Mouse (Mus musculus): Measurements from ENCODE around the gene Denr.

The Denr gene

DNA sequence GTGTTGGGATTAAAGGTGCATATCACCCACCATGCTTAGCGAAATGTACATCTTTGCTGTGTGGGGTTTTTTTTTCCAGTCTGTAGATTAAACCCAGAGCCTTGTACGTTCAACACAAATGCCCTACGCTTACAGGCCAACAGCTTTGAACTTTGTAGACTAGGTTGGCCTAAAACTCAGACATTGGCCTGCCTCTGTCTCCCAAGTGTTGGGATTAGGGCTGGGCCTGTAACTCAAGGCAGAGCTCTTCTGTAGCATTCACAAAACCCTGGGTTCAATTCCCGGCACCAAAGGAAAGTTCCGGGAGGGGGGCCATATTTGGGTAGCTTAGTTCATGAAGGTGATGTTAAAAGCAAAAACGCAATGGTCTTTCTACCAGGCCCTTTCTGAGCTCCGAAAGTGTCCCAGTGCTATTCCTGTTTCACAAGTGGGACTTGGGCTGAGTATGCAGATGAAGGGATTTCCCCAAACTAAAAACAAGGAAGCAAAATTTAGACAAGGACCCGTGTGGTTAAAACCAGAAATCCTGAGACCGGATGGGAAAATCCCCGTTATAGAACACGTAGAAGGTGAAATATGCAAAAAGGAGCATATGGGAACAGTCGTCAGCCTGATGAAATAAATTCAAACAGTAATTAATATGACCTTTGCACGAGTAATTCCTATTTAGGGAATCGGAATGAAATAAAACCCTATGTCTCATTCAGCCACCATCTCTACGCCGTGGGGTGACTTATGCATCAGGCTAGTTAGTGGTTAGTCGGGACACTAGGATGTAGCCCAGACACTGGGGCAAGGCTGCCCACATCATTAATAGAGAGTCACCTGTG, 614 bp upstream of the Denr start:
- no peak for DNase-seq (ENCODE audit: low read depth, low spot score)

DNA sequence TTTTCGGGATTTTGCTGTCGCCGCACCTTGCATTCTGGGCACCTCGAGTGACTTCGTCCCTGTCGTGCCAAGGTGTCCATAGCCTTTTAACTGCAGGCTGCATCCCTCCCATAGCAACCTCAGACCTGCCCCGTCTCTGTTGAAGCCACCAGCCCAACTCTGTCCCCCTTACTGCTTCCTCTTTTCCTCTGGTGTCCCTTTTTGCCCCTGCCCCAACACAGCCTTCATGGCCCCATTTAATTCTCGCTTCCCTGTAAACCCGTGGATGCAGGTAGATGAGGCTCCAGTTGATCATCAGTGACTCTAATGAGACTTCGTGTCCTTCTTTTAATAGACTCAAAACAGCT, 629 bp downstream of the Denr start:
- no peak for DNase-seq (ENCODE audit: low read depth, low spot score)

DNA sequence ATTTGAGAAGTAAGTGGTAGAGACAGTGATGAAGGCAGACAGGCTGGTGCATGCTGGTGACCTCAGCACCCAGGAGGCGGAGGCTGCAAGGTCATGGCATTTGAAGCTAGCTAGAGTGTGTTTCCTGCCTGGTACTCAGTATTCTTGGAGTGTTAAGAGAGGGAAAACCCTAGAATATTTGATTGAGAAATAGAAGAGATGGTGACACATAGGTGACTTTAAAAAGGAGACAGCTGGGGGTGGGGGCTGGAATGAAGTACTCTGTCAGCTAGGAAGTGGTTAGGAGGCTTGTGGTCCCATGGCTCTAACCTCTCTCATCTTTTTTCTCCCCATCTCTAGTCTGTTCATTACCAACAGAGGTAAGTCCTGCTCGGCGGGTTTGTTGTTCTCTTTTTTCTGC, 7.9 kb downstream of the Denr start:
- peak; percentile 65 for DNase-seq (ENCODE audit: low read depth, low spot score)

DNA sequence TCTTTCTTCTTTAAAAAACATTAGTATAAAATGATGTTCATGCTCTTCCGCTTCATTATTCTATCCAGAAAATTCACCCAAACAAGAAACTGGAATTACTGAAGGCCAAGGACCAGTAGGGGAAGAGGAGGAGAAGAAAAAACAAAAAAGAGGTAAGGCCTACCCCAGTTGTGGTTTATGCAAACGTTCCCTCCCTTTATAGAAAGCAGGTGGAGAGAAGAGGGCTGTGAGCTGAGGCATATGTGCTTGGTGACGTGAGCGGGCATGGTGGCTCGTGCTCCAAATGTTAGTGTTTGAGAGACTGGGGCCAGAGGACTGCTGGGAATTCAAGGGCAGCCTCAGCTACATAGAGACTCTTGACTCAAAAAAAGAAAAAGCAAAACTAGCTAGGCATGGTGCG, 15.1 kb downstream of the Denr start:
- no peak for DNase-seq (ENCODE audit: low read depth, low spot score)

DNA sequence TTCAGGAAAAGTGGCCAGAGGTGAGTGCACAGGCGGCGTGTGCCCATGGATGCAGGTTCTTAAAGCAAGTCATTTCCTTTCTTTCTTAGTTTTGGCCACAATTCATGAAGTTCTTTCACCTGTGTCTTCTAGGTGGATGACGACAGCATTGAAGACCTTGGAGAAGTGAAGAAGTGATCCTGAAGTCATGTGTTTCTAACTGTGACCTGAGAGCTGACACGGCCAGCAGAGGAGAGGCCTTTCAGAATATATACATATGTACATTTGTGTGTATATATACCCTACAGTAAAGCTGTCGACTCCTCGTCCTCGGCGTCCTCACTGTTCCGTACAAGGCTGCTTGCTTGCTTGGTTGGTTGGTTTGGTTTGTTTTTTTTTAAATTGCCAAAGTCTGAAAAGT, 20.1 kb downstream of the Denr start, which contains the start of gene Gm43518:
Gene Gm43518 (plus strand): TSS at position 301 of the 400 bp plus-strand sequence.
- no peak for DNase-seq (ENCODE audit: low read depth, low spot score)

DNA sequence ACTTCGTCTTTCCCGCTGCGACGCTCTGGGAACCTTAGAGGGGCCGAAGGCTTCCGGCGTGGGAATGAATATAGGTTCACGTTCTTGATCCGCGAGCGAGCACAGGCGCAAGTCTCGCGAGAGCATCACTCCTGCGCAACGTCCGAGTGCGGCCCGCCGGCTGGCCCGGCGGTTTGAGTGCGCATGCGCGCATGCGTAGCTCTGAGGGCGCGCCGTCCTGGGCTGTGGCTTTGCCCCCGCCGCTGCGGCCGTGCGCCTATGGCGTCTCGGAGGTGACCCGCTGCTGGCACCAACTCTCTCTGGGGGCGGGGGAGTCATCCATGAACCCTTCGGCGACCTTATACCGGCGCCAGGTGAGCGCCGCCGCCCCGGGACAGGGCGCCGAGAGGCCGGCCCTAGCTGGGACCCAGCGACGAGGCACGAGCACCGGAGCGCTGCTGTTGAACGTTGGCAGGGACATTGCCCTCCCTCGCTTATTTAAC, 23.6 kb downstream of the Denr start, which contains the start of gene Ccdc62:
Gene Ccdc62 (plus strand): TSS at position 172 of the 482 bp plus-strand sequence.
- DNase-seq (ENCODE audit: low read depth, low spot score), result peak; percentile 97

DNA sequence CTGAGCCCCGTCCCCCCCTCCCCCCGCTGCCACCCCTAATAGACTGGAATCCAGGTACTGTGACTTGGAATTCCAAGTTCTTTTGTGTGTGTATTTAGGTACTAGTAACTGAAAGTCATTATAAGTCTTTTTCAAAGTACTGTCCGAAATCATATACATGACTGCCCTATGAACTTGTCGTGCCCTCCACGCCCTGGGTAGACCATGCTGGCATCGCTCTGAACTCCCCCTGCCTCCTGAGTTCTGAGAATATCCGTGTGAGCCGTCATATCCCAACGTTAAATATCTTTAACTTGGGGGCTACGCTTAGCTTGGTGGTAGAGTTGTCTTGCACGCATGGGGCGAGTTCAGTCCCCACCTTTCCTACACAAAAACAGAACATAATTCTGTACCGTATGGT, 24.2 kb downstream of the Denr start:
- DNase-seq (ENCODE audit: low read depth, low spot score), result no peak

DNA sequence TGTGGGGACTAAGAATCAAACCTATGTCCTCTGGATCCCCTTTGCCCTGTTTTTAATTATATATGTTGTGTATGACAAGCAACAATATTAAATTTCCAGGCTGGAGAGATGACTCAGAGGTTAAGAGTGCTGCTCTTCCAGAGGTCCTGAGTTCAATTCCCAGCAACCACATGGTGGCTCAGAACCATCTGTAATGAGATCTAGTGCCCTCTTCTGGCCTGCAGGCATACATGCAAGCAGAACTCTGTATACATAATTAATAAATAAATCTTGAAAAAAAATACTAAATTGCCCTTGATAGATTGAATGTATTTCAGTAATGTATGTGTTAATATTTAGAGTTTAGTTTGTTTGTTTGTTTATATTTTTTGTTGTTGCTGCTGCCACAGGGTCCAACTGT, 26.0 kb downstream of the Denr start:
- no peak for DNase-seq (ENCODE audit: low read depth, low spot score)

DNA sequence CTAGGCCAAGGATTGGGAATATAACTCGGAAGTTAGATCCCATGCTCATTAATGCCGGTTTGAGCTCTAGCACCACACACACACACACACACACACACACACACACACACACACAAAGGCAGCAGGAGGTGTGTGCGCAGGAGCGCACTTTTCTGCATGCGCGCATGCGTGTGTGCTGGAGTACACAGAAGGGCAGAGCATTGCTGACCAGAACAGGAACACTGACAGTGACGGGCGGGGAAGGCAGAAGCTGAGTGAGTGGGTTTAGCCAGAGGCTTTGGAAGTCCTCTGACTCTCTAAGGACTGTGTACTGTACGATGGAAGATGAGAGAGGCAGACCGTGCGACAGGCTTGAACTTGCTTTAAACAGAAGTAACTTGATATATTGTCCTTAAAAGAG, 26.6 kb downstream of the Denr start:
- DNase-seq (ENCODE audit: low read depth, low spot score), result no peak

DNA sequence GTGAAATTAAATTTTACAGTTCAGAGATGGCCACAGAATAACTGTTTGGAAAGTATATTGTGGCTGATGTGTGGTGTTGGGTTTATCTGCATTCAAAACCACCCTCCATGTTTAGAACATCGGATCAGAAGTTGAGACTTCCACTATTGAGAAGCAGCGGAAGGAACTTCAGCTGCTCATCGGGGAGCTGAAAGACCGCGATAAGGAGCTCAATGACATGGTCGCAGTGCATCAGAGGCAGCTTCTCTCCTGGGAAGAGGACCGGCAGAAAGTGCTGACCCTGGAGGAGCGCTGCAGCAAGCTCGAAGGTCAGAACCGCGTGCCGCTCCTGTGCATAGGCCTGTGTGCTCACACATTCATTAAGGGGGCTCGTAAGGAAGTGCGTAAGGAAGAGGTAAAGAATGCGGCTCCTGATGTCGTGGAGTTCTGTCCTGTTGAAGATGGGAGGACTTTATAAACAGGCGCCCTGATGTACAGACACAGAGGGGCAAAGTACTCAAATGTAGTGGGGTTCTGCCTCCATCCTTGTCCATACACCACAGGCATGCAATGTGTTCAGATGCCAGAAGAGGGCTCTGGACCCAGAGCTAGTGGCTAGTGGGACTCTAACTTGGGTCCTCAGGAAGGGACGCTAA, 27.1 kb downstream of the Denr start:
- no peak for DNase-seq (ENCODE audit: low read depth, low spot score)

DNA sequence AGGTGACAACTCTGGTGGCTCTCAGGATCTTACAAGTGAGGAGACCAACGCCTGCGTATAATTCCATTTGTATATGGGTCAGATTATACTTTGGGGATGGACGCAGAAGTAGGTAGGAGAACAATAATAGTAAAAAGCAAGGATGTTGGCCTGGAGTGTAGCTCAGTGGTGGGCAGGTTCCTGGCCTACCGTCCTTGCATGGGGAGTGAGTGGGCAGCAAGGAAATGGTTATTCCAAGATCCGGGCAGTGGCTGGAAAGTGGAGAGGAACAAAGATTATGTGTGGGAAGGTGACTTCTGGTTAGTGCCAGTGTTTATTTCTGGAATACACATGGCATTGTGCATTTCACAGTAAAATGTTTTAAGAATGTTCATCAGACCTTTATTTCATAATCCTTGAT, 29.0 kb downstream of the Denr start:
- no peak for DNase-seq (ENCODE audit: low read depth, low spot score)

DNA sequence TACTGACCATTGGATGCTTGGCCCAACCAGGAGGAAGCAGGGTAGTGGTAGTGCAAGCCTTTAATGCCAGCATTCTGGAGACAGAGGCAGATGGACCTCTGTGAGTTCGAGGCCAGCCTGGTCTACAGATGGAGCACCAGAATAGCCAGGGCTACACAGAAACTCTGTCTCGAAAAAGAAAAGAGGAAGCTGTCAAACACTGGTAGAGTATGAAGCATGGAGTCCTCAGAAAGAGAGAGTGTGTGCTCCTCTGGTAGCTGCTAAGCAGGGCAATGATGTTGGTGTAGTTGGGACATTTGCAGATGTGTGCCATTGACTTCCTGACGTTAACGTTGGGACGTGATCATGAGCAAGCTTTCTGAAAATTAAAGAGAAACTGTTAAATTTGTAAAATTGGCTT, 31.5 kb downstream of the Denr start:
- DNase-seq (ENCODE audit: low read depth, low spot score), result no peak

DNA sequence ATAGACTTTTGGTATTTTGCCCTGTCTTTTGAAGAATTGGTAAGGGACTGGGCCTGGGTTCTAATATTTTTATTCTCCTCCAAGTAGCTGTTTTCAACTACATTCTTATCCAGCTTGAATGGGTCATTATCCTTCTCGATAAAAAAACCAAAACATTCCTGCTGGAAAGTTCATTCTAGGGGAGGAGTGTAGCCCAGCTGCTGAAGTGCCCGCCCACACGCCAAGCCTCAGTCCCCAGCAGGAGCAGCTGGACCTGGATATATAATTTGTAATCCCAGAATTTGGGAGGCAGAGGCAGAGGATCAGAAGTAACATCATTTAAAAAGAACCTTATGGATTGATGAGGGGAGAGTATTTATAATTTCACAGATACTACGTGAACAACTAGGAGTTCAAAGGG, 39.6 kb downstream of the Denr start:
- DNase-seq (ENCODE audit: low read depth, low spot score), result no peak

DNA sequence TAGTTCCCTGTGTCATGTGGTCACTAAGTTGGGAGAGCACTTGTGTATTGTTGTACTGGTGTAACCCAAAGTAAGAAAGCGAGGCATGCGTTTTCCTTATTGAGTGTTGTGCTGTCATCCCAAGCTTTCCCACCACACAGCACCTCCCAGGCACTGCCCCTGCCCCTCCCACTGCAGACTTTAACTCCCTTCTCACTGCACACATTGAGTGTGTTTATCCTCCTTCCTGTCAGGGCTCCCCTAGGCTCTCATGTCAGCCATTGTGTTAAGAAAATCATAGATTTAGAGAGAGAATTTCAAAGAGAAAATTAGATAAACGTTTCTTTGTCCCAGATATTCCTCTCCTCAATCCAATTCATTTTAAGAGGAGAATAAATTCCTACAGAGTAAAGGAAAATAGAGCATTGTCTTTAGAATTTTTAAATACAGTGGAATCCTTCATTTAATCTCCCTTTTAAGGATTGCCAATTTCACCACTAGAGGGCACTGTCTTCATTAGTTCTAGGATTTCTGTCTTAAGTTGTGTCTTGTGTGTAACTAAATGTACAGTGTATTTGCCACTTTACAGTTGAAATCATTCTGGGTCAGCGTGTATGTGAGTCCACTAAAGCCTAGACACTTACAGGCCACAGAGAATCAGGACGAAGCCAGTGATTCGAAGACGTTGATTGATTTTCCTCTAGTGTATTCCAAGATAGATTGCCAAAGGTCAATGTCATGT, 40.2 kb downstream of the Denr start:
- DNase-seq (ENCODE audit: low read depth, low spot score), result peak; percentile 68

DNA sequence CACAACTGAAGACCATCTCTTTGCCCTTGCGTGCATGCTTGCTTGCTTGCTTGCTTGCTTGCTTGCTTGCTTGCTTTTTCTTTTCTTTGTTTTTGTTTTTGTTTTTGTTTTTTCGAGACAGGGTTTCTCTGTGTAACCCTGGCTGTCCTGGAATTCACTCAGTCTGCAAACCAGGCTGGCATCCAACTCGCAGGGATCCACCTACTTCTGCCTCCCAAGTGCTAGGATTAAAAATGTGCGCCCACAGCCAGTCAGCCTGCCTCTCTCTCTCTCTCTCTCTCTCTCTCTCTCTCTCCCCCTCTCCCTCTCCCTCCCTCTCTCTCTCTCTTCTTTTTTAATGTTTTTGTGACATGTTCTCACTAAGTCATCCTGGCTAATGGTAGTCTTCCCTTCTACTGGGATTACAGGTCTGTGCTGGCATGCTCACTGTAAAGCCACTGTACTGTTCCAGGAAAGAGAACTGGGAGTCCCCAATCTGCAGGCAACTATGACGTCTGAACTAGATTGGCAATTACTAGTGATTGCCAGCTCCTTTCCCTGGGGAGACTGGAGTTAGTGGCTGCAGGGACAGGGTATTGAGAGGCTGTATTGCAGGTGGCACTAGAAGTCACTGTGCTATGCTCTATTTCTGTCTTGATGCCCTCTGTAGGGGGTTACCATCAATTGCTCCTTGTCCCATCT, 45.5 kb downstream of the Denr start:
- DNase-seq (ENCODE audit: low read depth, low spot score), result no peak

DNA sequence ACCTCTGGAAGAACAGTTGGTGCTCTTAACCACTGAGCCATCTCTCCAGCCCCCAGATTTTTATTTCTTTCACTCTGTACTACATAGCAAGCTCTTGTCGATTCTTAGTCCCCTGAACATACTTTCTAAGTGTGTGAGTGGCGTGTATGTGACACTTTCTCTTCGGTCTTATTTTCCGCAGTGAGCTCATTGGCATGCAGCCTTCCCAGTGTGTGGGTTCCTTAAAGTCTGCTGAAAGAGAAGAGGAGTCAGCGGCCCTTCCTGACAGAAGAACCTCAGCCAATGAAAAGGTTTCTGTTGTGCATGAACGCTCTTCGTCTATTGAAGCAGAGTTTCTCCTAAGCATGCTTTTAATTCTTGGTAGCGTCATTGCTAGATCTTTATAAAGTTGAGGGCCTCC, 50.2 kb downstream of the Denr start:
- DNase-seq (ENCODE audit: low read depth, low spot score), result no peak

DNA sequence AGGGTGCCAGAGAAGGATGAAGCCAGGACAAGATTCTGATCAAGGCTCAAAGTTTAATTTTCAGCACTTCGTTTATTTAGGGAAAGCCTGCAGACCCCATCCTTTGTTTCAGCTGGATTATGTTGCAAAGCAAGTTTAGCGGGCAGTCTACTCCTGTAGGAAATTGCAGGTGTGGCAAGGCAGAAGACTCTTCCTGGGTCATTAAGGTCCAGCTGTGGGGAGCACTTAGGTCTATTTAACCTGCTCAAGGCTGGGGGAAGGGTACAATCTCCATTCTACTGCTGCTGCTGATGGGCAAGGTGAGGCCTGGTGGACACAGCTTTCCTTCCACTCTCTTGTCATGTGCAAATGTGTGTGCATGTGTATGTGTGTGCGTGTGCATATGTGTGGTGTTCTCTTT, 52.0 kb downstream of the Denr start:
- DNase-seq (ENCODE audit: low read depth, low spot score), result no peak

DNA sequence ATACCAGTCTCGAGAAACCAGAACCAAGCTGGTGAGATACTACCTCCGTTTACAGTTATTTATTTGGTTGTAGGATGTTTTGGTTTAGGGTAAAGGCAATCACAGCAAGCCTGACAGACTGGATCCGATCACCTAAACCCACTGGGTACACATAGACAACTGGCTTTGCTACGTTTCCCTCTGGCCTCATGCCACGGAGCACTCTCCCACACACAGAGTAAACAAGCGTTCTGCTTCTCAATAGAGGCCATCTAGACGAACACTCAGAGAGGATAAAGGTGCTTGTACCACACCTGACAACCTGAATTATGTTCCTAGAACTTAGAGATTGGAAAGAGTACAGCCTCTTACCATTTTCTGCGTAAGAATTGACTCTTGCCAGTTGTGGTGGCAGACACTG, 53.2 kb downstream of the Denr start:
- no peak for DNase-seq (ENCODE audit: low read depth, low spot score)

DNA sequence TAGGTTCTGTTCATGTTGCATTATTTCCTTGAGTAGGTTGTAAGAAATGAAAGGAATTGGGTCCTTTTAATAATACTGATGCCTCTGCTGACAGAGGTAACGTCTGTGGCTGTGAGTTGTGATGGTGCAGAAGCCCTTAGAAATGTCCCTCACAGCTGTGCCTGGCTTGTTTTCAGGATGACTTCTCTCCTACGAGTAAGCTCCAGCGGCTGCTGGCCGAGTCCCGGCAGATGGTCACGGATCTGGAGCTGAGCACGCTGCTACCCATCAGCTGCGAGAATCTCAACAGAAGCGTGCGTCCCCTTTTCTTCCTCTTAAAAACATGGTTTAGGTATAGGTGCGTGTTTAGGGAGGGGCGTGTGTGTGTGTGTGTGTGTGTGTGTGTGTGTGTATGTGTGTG, 54.1 kb downstream of the Denr start:
- no peak for DNase-seq (ENCODE audit: low read depth, low spot score)

DNA sequence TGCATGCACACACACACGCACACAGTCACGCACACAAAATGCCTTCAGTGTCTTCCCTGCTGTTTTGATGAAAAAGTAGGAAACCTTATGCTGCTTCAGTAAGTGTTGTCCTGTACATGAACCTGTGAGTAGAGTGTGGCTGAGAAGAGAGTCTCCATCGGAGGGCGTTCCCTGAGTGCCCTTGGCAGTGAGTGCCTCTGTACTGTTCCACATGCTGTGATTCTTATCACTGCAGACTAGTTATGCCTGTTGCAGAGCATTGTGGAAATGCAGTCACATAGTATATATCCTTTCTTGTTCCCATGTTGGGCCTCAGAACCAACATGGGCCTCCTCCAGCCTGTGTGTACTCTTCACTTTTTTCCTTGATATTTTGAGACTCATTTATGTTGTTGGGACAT, 57.2 kb downstream of the Denr start:
- no peak for DNase-seq (ENCODE audit: low read depth, low spot score)

DNA sequence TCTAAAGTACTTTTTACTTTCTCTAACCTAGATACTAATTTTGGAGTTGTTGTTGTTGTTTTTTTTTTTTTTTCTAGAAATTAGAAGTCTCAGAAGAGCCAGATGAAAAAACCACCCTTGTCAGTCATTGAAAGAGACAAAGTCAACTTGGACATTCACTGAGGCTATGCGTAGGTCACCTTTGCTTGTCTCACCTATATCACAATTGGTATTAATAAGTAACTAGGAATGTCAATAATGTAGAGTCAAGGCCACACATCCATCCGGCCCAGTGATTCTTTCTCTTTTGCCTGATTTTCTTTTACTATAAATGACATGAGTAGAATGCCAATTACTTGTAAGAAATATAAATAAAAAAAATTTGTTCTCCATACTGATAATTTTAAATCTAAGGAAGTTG, 59.8 kb downstream of the Denr start:
- no peak for DNase-seq (ENCODE audit: low read depth, low spot score)

DNA sequence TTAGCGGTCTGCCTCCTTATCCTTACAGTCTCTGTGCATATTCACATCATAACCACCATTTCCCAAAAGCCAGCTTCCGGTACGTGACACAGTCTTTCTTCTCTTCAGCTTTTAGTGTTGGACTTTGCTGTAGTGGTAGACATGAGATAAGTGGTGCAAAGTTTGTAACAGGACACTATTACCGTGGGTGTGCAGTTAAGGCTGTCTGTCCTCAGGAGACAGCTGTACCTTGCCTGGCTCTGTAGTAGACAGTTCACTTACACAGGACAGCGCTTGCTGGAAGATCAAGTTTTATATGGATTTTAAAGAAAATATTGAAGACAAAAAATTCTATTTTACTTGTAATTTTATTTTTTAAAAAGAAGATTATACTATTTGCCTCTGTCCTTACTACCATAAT, 61.5 kb downstream of the Denr start:
- DNase-seq (ENCODE audit: low read depth, low spot score), result no peak

Measured in CD4-positive helper T cell, adult 2 months (primary cell).